Mouse (Mus musculus) MEL (cell line): Measurements from ENCODE around the gene Atf7. TPM values are rescaled to one million over a fixed set of nuclear protein-coding genes. Genes with fewer than 3 reads are reported as not detected.

ENCODE experiments used
- DNase-seq: peaks from one replicate; pipeline ENCODE4 v3.0.0; 2011; ENCODE audit warnings: low read depth, low spot score
- H3K27ac ChIP-seq: 2 replicates; pipeline ENCODE4 v1.5.1; 2012; ENCODE audit warnings: low read depth, mild to moderate bottlenecking, control low read depth, low read length, moderate library complexity; ENCODE audit not compliant: control insufficient read depth
- H3K27me3 ChIP-seq, 2 experiments: fragments of 150-350 bp in 1 of 2; sonication (generic) in 1 of 2; 2 replicates each; pipeline ENCODE4 v1.6.1; 2012; ENCODE audit warnings: low read length in 2 of 2, mild to moderate bottlenecking in 2 of 2, improper control_type of control experiment in 1 of 2, moderate library complexity in 1 of 2; ENCODE audit not compliant: insufficient read depth in 2 of 2, control insufficient read depth in 1 of 2
- H3K36me3 ChIP-seq, 2 experiments: 2 replicates each; pipeline ENCODE4 v1.6.1; 2012 to 2014; ENCODE audit warnings: low read length in 2 of 2, improper control_type of control experiment in 1 of 2, inconsistent platforms in 1 of 2, mild to moderate bottlenecking in 1 of 2; ENCODE audit not compliant: insufficient read depth in 2 of 2, control insufficient read depth in 1 of 2
- H3K4me1 ChIP-seq, 2 experiments: fragments of 150-350 bp in 1 of 2; sonication (generic) in 1 of 2; 2 replicates each; pipeline ENCODE4 v1.6.1; 2012; ENCODE audit warnings: low read length in 2 of 2, improper control_type of control experiment in 1 of 2, mild to moderate bottlenecking in 1 of 2; ENCODE audit not compliant: insufficient read depth in 2 of 2, control insufficient read depth in 1 of 2
- H3K4me3 ChIP-seq, 2 experiments: fragments of 150-350 bp in 1 of 2; sonication (generic) in 1 of 2; 2 replicates each; pipeline ENCODE4 v1.5.1; 2012; ENCODE audit warnings: low read depth in 2 of 2, low read length in 2 of 2, mild to moderate bottlenecking in 2 of 2, moderate library complexity in 2 of 2, control low read depth in 1 of 2, improper control_type of control experiment in 1 of 2; ENCODE audit not compliant: control insufficient read depth in 1 of 2, insufficient read depth in 1 of 2
- H3K79me2 ChIP-seq: 2 replicates; pipeline ENCODE4 v1.6.1; 2012; ENCODE audit warnings: mild to moderate bottlenecking, low read length, moderate library complexity; ENCODE audit not compliant: control insufficient read depth, poor library complexity, insufficient read depth
- H3K9ac ChIP-seq: 2 replicates; pipeline ENCODE4 v1.6.1; 2012; ENCODE audit warnings: low read depth, mild to moderate bottlenecking, control low read depth, low read length, moderate library complexity; ENCODE audit not compliant: control insufficient read depth, poor library complexity, severe bottlenecking
- H3K9me3 ChIP-seq: fragments of 150-350 bp; sonication (generic); replicated peaks from 2 replicates; pipeline ENCODE4 v1.6.1; 2012; ENCODE audit warnings: mild to moderate bottlenecking, low read length, improper control_type of control experiment, moderate library complexity; ENCODE audit not compliant: insufficient read depth
- CHD1 ChIP-seq: IDR thresholded peaks from 2 replicates; pipeline ENCODE4 v1.6.1; 2012; ENCODE audit warnings: low read depth, mild to moderate bottlenecking, inconsistent platforms, low read length, improper control_type of control experiment
- ETS1 ChIP-seq: IDR thresholded peaks from 2 replicates; pipeline ENCODE4 v1.6.1; 2012; ENCODE audit warnings: low read depth, mild to moderate bottlenecking, inconsistent platforms, low read length, improper control_type of control experiment, moderate library complexity
- MAZ ChIP-seq: IDR thresholded peaks from 2 replicates; pipeline ENCODE4 v1.6.1; 2012; ENCODE audit warnings: low read depth, mild to moderate bottlenecking, inconsistent platforms, low read length, improper control_type of control experiment
- MEF2A ChIP-seq: IDR thresholded peaks from 2 replicates; pipeline ENCODE4 v1.6.1; 2014; ENCODE audit warnings: low read depth, mild to moderate bottlenecking, inconsistent platforms, low read length, improper control_type of control experiment; ENCODE audit not compliant: poor library complexity, insufficient replicate concordance, severe bottlenecking; ENCODE audit errors: extremely low read depth
- MYC ChIP-seq: IDR thresholded peaks from 2 replicates; pipeline ENCODE4 v1.6.1; 2011; ENCODE audit warnings: low read depth, mild to moderate bottlenecking, low read length, improper control_type of control experiment, moderate library complexity
- NRF1 ChIP-seq: IDR thresholded peaks from 2 replicates; pipeline ENCODE4 v1.6.1; 2014; ENCODE audit warnings: low read depth, mild to moderate bottlenecking, inconsistent platforms, low read length, improper control_type of control experiment, moderate library complexity; ENCODE audit not compliant: poor library complexity, insufficient read depth, severe bottlenecking
- POLR2AphosphoS2 ChIP-seq: IDR thresholded peaks from 2 replicates; pipeline ENCODE4 v1.6.1; 2011; ENCODE audit warnings: low read length, improper control_type of control experiment
- POLR2AphosphoS5 ChIP-seq: IDR thresholded peaks from 2 replicates; pipeline ENCODE4 v1.6.1; 2012; ENCODE audit warnings: low read depth, borderline replicate concordance, mild to moderate bottlenecking, inconsistent platforms, low read length, moderate library complexity, mixed read lengths
- TAL1 ChIP-seq: IDR thresholded peaks from 2 replicates; pipeline ENCODE4 v1.6.1; 2012; ENCODE audit warnings: mild to moderate bottlenecking, inconsistent platforms, low read length, moderate library complexity, mixed read lengths
- USF2 ChIP-seq, 2 experiments: IDR thresholded peaks; 2 replicates each; pipeline ENCODE4 v1.6.1; 2011 to 2012; ENCODE audit warnings: improper control_type of control experiment in 2 of 2, low read length in 2 of 2, borderline replicate concordance in 1 of 2, inconsistent platforms in 1 of 2, low read depth in 1 of 2, mild to moderate bottlenecking in 1 of 2; ENCODE audit not compliant: insufficient read depth in 1 of 2
- polyA plus RNA-seq, 2 experiments: library from polyadenylated mRNA; stranded (reverse) in 1 of 2; unstranded in 1 of 2; fragments of >175 nt in 1 of 2; fragments of >200 nt in 1 of 2; gene quantifications; 2 replicates each; pipeline versions ENCODE4 v1.2.1 to v1.2.4; 2012; ENCODE audit warnings: low replicate concordance in 2 of 2, low read depth in 1 of 2; ENCODE audit not compliant: insufficient read length in 2 of 2, insufficient read depth in 1 of 2, missing spikeins in 1 of 2
- total RNA-seq: library from RNA; depleted of rRNA; stranded (reverse); fragments of 300-350 nt; gene quantifications from 2 replicates; pipeline ENCODE4 v1.2.3, GENCODE M21; 2012; rRNA removed

Atf7 gene
- total and polyA plus RNA-seq, 3 experiments = 12.8 to 49.6 TPM; not detected in 1

GRCm38 (mm10) chr15:102485853-102486252 lies 139.4 kb downstream of the Atf7 start:
- Histone ChIP-seq H3K9ac (no peak overlapping the region), H3K4me3 (no peak overlapping the region), H3K9me3 (no peaks in the 10 kb centered on the region), H3K79me2 (peaks cover 23% of the 10 kb centered on the region), H3K27me3 (no peaks in the 10 kb centered on the region), H3K36me3 (peaks cover 27 to 83% of the 10 kb centered on the region in 2 experiments), H3K27ac (no peak overlapping the region), H3K4me1 (no peaks in the 10 kb centered on the region)
- TF ChIP-seq CHD1 = no peak
- TF ChIP-seq MAZ = no peak
- no peak for TF ChIP-seq TAL1
- no peak for TF ChIP-seq MYC
- no peak for TF ChIP-seq POLR2AphosphoS5
- no peak for TF ChIP-seq POLR2AphosphoS2
- no peak for TF ChIP-seq MEF2A
- no peak for DNase-seq

- H3K27me3 ChIP-seq = no peaks in the 10 kb centered on the region
Measured at GRCm38 (mm10) chr15:102483136-102483535, 142.1 kb downstream of the Atf7 start.

More at GRCm38 (mm10) chr15:102483136-102483535, 142.1 kb downstream of the Atf7 start:
- Histone ChIP-seq H3K36me3 (peaks cover 23 to 73% of the 10 kb centered on the region in 2 experiments), H3K9ac (no peak overlapping the region), H3K9me3 (no peaks in the 10 kb centered on the region), H3K79me2 (peaks cover 31% of the 10 kb centered on the region), H3K4me3 (no peak overlapping the region), H3K27ac (no peak overlapping the region), H3K4me1 (no peaks in the 10 kb centered on the region)
- DNase-seq = no peak
- TF ChIP-seq ETS1 (no peak), POLR2AphosphoS2 (0 out of 2 replicates have a peak, but pooled peaks have one; percentile 34), USF2 (IDR thresholded peaks at IDR 0.05; ENCODE audit: borderline replicate concordance in 1 of 2, insufficient read depth in 1 of 2, low read depth in 1 of 2, low read length in 2 of 2) (0 out of 4 replicates have a peak, but pooled peaks of 1 of the 2 experiments have one; percentile 7), NRF1 (no peak)

Other genes with a start within 250 kb of the Atf7 start
- gene Sp1, start 219.3 kb downstream of the Atf7 start, total RNA-seq = 16.3 and 22.0 TPM in 2 replicates
- 10 to 100 TPM; 47.2 to 92.3 TPM for gene Sp1, start 219.3 kb downstream of the Atf7 start, polyA plus RNA-seq
- gene Amhr2, start 180.1 kb downstream of the Atf7 start, total RNA-seq = 6.9 and 8.0 TPM in 2 replicates
- 10 to 100 TPM in 1 of 2 experiments, not detected in 1; 22.7 TPM for gene Amhr2, start 180.1 kb downstream of the Atf7 start, polyA plus RNA-seq
- gene Prr13, start 166.4 kb downstream of the Atf7 start, total RNA-seq = 15.2 and 17.3 TPM in 2 replicates
- gene Prr13, start 166.4 kb downstream of the Atf7 start, polyA plus RNA-seq = 10 to 100 TPM in 1 of 2 experiments, not detected in 1; 73.3 TPM
- 359 and 427 TPM in 2 replicates for gene Pcbp2, start 154.9 kb downstream of the Atf7 start, total RNA-seq
- 1,000 to 10,000 TPM in 1 of 2 experiments, 100 to 1,000 TPM in 1; 977 to 2,091 TPM for gene Pcbp2, start 154.9 kb downstream of the Atf7 start, polyA plus RNA-seq
- not detected in 2 replicates for gene Gm10337, start 121.7 kb downstream of the Atf7 start, total RNA-seq
- gene Gm10337, start 121.7 kb downstream of the Atf7 start, polyA plus RNA-seq = not detected
- 1.7 and 2.0 TPM in 2 replicates for gene Map3k12, start 108.4 kb downstream of the Atf7 start, total RNA-seq
- 1 to 10 TPM in 1 of 2 experiments, not detected in 1; 2.8 TPM for gene Map3k12, start 108.4 kb downstream of the Atf7 start, polyA plus RNA-seq
- 135 and 155 TPM in 2 replicates for gene Tarbp2, start 107.3 kb downstream of the Atf7 start, total RNA-seq
- 100 to 1,000 TPM in 1 of 2 experiments, not detected in 1; 182 TPM for gene Tarbp2, start 107.3 kb downstream of the Atf7 start, polyA plus RNA-seq
- 0.85 and 1.8 TPM in 2 replicates for gene Npff, start 100.5 kb downstream of the Atf7 start, total RNA-seq
- gene Npff, start 100.5 kb downstream of the Atf7 start, polyA plus RNA-seq = 1 to 10 TPM in 1 of 2 experiments, not detected in 1; 5.5 TPM
- gene Gm28047, start 397 bp downstream of the Atf7 start, total RNA-seq = 0.20 TPM in 1 of 2 replicates, not detected in the other
- gene Gm28047, start 397 bp downstream of the Atf7 start, polyA plus RNA-seq = under 1 TPM in 1 of 2 experiments, not detected in 1; 0.52 TPM
- 513 and 583 TPM in 2 replicates for gene Atp5g2, start 46.9 kb upstream of the Atf7 start, total RNA-seq
- 10 to 100 TPM in 1 of 2 experiments, not detected in 1; 59.4 TPM for gene Atp5g2, start 46.9 kb upstream of the Atf7 start, polyA plus RNA-seq
- 2.9 and 3.5 TPM in 2 replicates for gene Calcoco1, start 96.7 kb upstream of the Atf7 start, total RNA-seq
- 10 to 100 TPM in 1 of 2 experiments, not detected in 1; 19.0 TPM for gene Calcoco1, start 96.7 kb upstream of the Atf7 start, polyA plus RNA-seq